Mouse (Mus musculus) liver, embryonic 12.5 days (tissue): ENCODE results near the gene L1td1. TPM values are rescaled to one million over a fixed set of nuclear protein-coding genes. Genes with fewer than 3 reads are reported as not detected.

Source experiments
- polyA plus RNA-seq: library from polyadenylated mRNA; unstranded; fragments of >200 nt; fragmentation: Nextera tagmentation; extraction: Ambion mirVana; gene quantifications from 2 replicates; pipeline ENCODE4 v1.2.1, GENCODE M21; 2016

The L1td1 gene
- polyA plus RNA-seq, 1 experiment from 2014 or later: not detected

Other genes with a start within 250 kb of the L1td1 start
- gene Kank4, start 90.8 kb downstream of the L1td1 start, polyA plus RNA-seq: 0.10 and 0.18 TPM in 2 replicates
- not detected in 2 replicates for gene I0C0044D17Rik, start 97.1 kb downstream of the L1td1 start, polyA plus RNA-seq
- gene Usp1, start 197.1 kb downstream of the L1td1 start, polyA plus RNA-seq: 106 and 117 TPM in 2 replicates